Mouse (Mus musculus) heart, postnatal 0 days (tissue): ENCODE data around the gene Klrc2. TPM values are rescaled to one million over a fixed set of nuclear protein-coding genes. Genes with fewer than 3 reads are reported as not detected.
"Not testable (repeated sequence)": the region's sequence is repeated elsewhere in the genome, so short reads cannot be mapped to it uniquely, and the experiment has no call there.

Experiments used
- ATAC-seq: fragments of 200-750 bp; cut with Nextera tagmentation; 2 replicates; pipeline ENCODE4 v1.8.0; 2017; ENCODE audit warnings: low read depth, moderate number of reproducible peaks, moderate library complexity; ENCODE audit not compliant: insufficient read depth
- DNase-seq: peaks from one replicate; pipeline ENCODE4 v3.0.0-alpha.2; 2016; ENCODE audit warnings: low spot score
- H3K27ac ChIP-seq: fragments of 300-500 bp; sonication (generic); 2 replicates; pipeline ENCODE4 v1.5.1; 2014; ENCODE audit warnings: low read depth, mild to moderate bottlenecking
- H3K27me3 ChIP-seq: fragments of 300-500 bp; sonication (generic); 2 replicates; pipeline ENCODE4 v1.6.1; 2014; ENCODE audit warnings: low read length, mixed read lengths; ENCODE audit not compliant: control insufficient read depth, insufficient read depth
- H3K36me3 ChIP-seq: fragments of 300-500 bp; sonication (generic); replicated peaks from 2 replicates; pipeline ENCODE4 v1.6.1; 2014; ENCODE audit warnings: low read length, mixed read lengths; ENCODE audit not compliant: control insufficient read depth, insufficient read depth
- H3K4me1 ChIP-seq: fragments of 300-500 bp; sonication (generic); 2 replicates; pipeline ENCODE4 v1.6.1; 2014; ENCODE audit warnings: antibody characterized with exemption; ENCODE audit not compliant: control insufficient read depth, insufficient read depth
- H3K4me2 ChIP-seq: fragments of 300-500 bp; sonication (generic); 2 replicates; pipeline ENCODE4 v1.6.1; 2014; ENCODE audit warnings: low read depth, mild to moderate bottlenecking, low read length, moderate library complexity
- H3K4me3 ChIP-seq: fragments of 300-500 bp; sonication (generic); 2 replicates; pipeline ENCODE4 v1.5.1; 2014; ENCODE audit warnings: low read depth, low read length
- H3K9ac ChIP-seq: fragments of 300-500 bp; sonication (generic); replicated peaks from 2 replicates; pipeline ENCODE4 v1.6.1; 2014; ENCODE audit warnings: low read depth, low read length, mixed read lengths
- H3K9me3 ChIP-seq: fragments of 300-500 bp; sonication (generic); replicated peaks from 2 replicates; pipeline ENCODE4 v1.6.1; 2016; ENCODE audit warnings: low read length; ENCODE audit not compliant: control insufficient read depth
- CTCF ChIP-seq: IDR thresholded peaks from 2 replicates; pipeline ENCODE4 v1.5.1; 2016; ENCODE audit warnings: antibody characterized with exemption, control low read depth, low read depth
- EP300 ChIP-seq: IDR thresholded peaks from 2 replicates; pipeline ENCODE4 v1.6.1; 2016; ENCODE audit warnings: antibody characterized with exemption, low read depth
- WGBS: fragments of 180-500 bp; shearing (Covaris S2); extraction: QIAGEN DNeasy Blood & Tissue Kit; methylation state at CpG from one replicate; pipeline ENCODE4 v1.1.7; 2014; 5-methylcytosine and 5-hydroxymethylcytosine counted together
- polyA plus RNA-seq: library from polyadenylated mRNA; unstranded; fragments of >200 nt; fragmentation: Nextera tagmentation; extraction: Ambion mirVana; gene quantifications from 2 replicates; pipeline ENCODE4 v1.2.1, GENCODE M21; 2015
- total RNA-seq: library from RNA; depleted of rRNA; stranded (reverse); fragments of >200 nt; gene quantifications from 2 replicates; pipeline ENCODE4 v1.2.3, GENCODE M21; 2014; ENCODE audit warnings: low replicate concordance; rRNA removed

Klrc2 gene
- total RNA-seq: not detected in 2 replicates
- polyA plus RNA-seq: not detected in 2 replicates

GRCm38 (mm10) chr6:129660589-129660988 lies at the start of gene Klrc2:
Gene Klrc2 (minus strand): TSS chr6:129660689.
- DNase-seq, H3K27ac ChIP-seq, H3K9me3 ChIP-seq, ATAC-seq, H3K9ac ChIP-seq, H3K4me3 ChIP-seq, H3K4me2 ChIP-seq, H3K4me1 ChIP-seq, H3K36me3 ChIP-seq, H3K27me3 ChIP-seq: not testable (repeated sequence)
- WGBS: 61% methylated on average over 4 of the region's 4 CpGs

GRCm38 (mm10) chr6:129691436-129691835 lies 30.9 kb upstream of the Klrc2 start:
- not testable (repeated sequence) for H3K4me1 ChIP-seq, H3K4me2 ChIP-seq, H3K9me3 ChIP-seq, H3K36me3 ChIP-seq, H3K27me3 ChIP-seq, H3K4me3 ChIP-seq, ATAC-seq, H3K27ac ChIP-seq, H3K9ac ChIP-seq, DNase-seq
- 44% methylated on average over 10 of the region's 10 CpGs for WGBS

- Histone ChIP-seq H3K27ac (no peak overlapping the region), H3K4me1 (no peaks in the 10 kb centered on the region), H3K9ac (no peak overlapping the region), H3K9me3 (0 out of 2 replicates have a peak, but pooled peaks cover 2% of the 10 kb centered on the region), H3K36me3 (no peaks in the 10 kb centered on the region), H3K4me2 (no peak overlapping the region), H3K4me3 (no peak overlapping the region), H3K27me3 (no peaks in the 10 kb centered on the region)
- ATAC-seq (no peak), DNase-seq (no peak)
- no peak for TF ChIP-seq EP300
- no peak for TF ChIP-seq CTCF
- WGBS: 29% methylated on average over 1 of the region's 1 CpGs
Observed at GRCm38 (mm10) chr6:129680379-129680778, 19.9 kb upstream of the Klrc2 start.

DNA sequence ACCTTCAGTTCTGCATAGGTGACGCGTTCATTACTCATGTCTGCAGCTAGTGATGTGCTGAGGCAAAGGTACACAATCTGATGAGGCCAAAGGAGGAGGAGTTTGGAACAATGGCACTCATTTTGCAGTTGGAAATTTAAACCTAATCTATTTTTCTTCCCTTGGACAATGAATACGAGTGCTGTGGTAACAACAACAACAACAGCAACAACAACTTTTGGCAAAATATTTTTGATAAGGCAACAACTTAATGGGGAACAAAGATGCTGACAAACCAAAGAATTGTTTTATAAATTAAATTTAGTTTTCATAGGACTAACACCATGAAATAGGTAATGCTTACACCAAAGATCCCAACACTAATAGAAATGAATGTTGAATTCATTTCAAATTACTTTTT lies 18.4 kb upstream of the Klrc2 start, which contains the start of gene Klrc1:
Klrc1 (minus strand) TSS at position 101 of the 400 bp plus-strand sequence.
- Histone ChIP-seq H3K9me3 (no peaks in the 10 kb centered on the region), H3K36me3 (no peaks in the 10 kb centered on the region), H3K27me3 (no peaks in the 10 kb centered on the region), H3K4me3 (no peak within 1 kb of the TSS), H3K27ac (no peak within 1 kb of the TSS), H3K4me1 (no peaks in the 10 kb centered on the region), H3K9ac (no peak within 1 kb of the TSS), H3K4me2 (no peak within 1 kb of the TSS)
- DNase-seq: no peak
- no peak for ATAC-seq
- TF ChIP-seq CTCF (no peak), EP300 (no peak)
- 58% methylated on average over 3 of the region's 3 CpGs for WGBS

- H3K4me3 ChIP-seq, H3K4me2 ChIP-seq, ATAC-seq, H3K9ac ChIP-seq, H3K36me3 ChIP-seq, H3K27me3 ChIP-seq, H3K4me1 ChIP-seq, H3K27ac ChIP-seq, H3K9me3 ChIP-seq, DNase-seq: not testable (repeated sequence)
- WGBS: no CpG with 5 or more reads among the region's 3 CpGs
Observed at GRCm38 (mm10) chr6:129661301-129661700, 812 bp upstream of the Klrc2 start.

DNA sequence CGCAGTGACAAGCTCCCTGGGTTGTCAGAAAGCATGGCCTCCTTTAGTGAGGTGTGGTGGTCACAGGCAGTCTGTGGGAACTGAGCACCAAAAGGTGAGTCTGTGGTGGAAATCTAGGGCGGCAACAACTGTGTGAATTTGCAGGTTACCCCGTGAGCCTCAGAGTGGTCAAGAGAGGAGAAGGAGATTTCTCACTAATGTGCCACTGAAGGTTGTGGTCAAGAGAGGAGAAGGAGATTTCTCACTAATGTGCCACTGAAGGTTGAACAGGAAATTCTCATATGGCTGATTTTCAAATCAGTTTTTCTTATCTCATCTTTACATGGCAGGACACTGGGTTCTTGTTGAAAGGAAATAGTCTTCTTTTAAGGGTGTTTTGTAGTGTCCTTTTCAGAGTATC lies 16.4 kb downstream of the Klrc2 start:
- not testable (repeated sequence) for H3K27me3 ChIP-seq, H3K4me3 ChIP-seq, H3K4me2 ChIP-seq, H3K4me1 ChIP-seq, H3K9me3 ChIP-seq, ATAC-seq, H3K9ac ChIP-seq, DNase-seq, H3K36me3 ChIP-seq, H3K27ac ChIP-seq
- WGBS: 38% methylated on average over 1 of the region's 3 CpGs

DNA sequence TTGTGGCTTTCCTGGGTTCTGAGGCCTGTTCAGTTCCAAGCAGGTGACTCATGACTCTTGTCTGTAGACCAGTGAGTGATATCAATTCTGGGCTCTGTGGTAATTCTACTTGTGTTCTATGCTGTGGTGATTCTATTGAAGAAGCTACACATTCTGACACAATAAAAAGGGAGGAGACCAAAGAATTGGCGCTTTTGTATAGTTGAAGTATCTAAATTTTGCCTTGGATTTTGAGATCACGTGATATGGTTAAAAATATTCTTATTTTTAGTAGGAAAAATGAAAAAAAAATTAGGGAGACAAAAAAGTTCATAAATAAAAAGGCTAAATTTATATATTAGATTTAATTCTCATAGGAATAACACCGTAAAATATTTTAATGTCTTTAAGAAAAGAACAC lies 17.3 kb downstream of the Klrc2 start, which contains the start of gene Klrc3:
Klrc3 (minus strand) TSS at position 101 of the 400 bp plus-strand sequence.
- H3K36me3 ChIP-seq, ATAC-seq, H3K27me3 ChIP-seq, H3K9me3 ChIP-seq, H3K27ac ChIP-seq, H3K4me3 ChIP-seq, H3K9ac ChIP-seq, H3K4me2 ChIP-seq, H3K4me1 ChIP-seq, DNase-seq: not testable (repeated sequence)
- 70% methylated on average over 3 of the region's 3 CpGs for WGBS

- not testable (repeated sequence) for ATAC-seq, H3K27ac ChIP-seq
- WGBS: 63% methylated on average over 2 of the region's 2 CpGs
Observed at GRCm38 (mm10) chr6:129631046-129631445, 29.4 kb downstream of the Klrc2 start.

More at GRCm38 (mm10) chr6:129631046-129631445, 29.4 kb downstream of the Klrc2 start:
- not testable (repeated sequence) for DNase-seq, H3K9ac ChIP-seq, H3K4me1 ChIP-seq, H3K9me3 ChIP-seq, H3K4me2 ChIP-seq, H3K36me3 ChIP-seq, H3K27me3 ChIP-seq, H3K4me3 ChIP-seq
